Mouse (Mus musculus): ENCODE results near the gene Hdac1.

DNA sequence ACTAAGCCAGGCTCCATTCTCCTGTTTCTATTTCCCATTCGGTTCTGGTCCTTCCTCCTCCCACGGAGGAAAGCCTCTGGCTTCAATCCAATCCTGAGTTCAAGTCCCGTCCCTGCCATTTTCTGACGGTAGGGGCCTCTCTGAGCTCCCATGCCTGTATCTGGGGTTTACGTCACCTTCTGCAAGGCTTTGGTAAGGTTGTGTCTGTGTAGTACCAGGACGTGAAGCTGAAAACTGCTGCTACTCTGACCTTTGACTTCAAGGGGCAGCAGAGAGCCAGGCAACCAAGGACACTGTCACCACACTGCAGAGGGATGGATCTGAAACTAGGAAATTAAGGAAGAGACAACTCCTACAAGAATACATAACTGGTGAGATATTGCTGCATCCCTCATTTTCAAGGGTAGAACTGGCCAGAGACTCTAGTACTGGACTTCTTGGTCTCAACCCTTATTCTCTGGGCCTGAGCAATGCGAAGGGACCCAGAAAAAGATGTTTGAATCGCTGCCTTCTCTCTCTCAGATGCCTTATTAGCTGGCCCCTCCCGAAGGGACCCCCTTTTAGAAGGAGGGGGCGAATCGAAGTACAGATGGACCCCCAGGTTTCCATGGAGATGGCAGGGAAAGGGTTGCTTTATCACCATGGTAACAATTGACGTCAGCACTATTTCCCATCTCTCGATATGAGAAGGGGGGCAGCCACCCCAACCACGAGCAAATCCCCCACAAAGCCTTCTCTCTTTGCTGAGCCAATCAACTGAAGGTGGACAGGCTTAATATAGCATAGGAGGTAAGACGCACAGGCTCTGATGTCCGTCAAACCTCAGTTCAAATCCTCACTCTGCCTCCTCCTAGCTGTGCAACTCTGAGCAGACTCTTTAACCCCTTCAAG is 46.6 kb downstream of the Hdac1 start:
- no peak for TF ChIP-seq HCFC1 (IDR thresholded peaks at IDR 0.05; ENCODE audit: borderline replicate concordance, insufficient read depth, low read length)
- TF ChIP-seq MAFK (IDR thresholded peaks at IDR 0.05; ENCODE audit: insufficient read depth, low read depth, low read length) = no peak
- no peak for TF ChIP-seq CHD2 (IDR thresholded peaks at IDR 0.05; ENCODE audit: low read depth, low read length)

All from ES-E14 (cell line).